Mouse (Mus musculus): ENCODE measurements around the gene Smyd4.

GRCm38 (mm10) chr11:75347188-75347585, 1.0 kb upstream of the Smyd4 start:
- TF ChIP-seq EP300 (IDR thresholded peaks at IDR 0.05; ENCODE audit: low read depth): no peak
- no peak for TF ChIP-seq CTCF (IDR thresholded peaks at IDR 0.05; ENCODE audit: low read depth)

Measured in heart, postnatal 0 days (tissue).